Mouse (Mus musculus) hindbrain, embryonic 15.5 days (tissue): ENCODE results near the gene Dok3. TPM values are rescaled to one million over a fixed set of nuclear protein-coding genes. Genes with fewer than 3 reads are reported as not detected.
"Not testable (repeated sequence)": the region's sequence is repeated elsewhere in the genome, so short reads cannot be mapped to it uniquely, and the experiment has no call there.

Experiments used
- ATAC-seq: fragments of 200-750 bp; cut with Nextera tagmentation; 2 replicates; pipeline ENCODE4 v1.8.0; 2017; ENCODE audit warnings: low read depth, moderate number of reproducible peaks, moderate TSS enrichment; ENCODE audit not compliant: low FRiP score
- H3K27ac ChIP-seq: fragments of 300-500 bp; sonication (generic); replicated peaks from 2 replicates; pipeline ENCODE4 v1.5.1; 2015; ENCODE audit warnings: mild to moderate bottlenecking, inconsistent platforms
- H3K27me3 ChIP-seq: fragments of 300-500 bp; sonication (generic); 2 replicates; pipeline ENCODE4 v1.6.1; 2015; ENCODE audit warnings: control low read depth, inconsistent platforms
- H3K36me3 ChIP-seq: fragments of 300-500 bp; sonication (generic); 2 replicates; pipeline ENCODE4 v1.6.1; 2015; ENCODE audit warnings: control low read depth, inconsistent platforms
- H3K4me1 ChIP-seq: fragments of 300-500 bp; sonication (generic); replicated peaks from 2 replicates; pipeline ENCODE4 v1.6.1; 2015; ENCODE audit warnings: control low read depth, inconsistent platforms
- H3K4me2 ChIP-seq: fragments of 300-500 bp; sonication (generic); 2 replicates; pipeline ENCODE4 v1.6.1; 2015; ENCODE audit warnings: moderate library complexity, mild to moderate bottlenecking, inconsistent platforms
- H3K4me3 ChIP-seq: fragments of 300-500 bp; sonication (generic); 2 replicates; pipeline ENCODE4 v1.5.1; 2015; ENCODE audit warnings: mild to moderate bottlenecking, inconsistent platforms
- H3K9ac ChIP-seq: fragments of 300-500 bp; sonication (generic); 2 replicates; pipeline ENCODE4 v1.6.1; 2015; ENCODE audit warnings: inconsistent platforms
- H3K9me3 ChIP-seq: fragments of 300-500 bp; sonication (generic); 2 replicates; pipeline ENCODE4 v1.6.1; 2016; ENCODE audit warnings: control low read depth, inconsistent platforms
- WGBS: fragments of 180-500 bp; shearing (Covaris S2); methylation state at CpG from one replicate; pipeline ENCODE4 v1.1.7; 2015; 5-methylcytosine and 5-hydroxymethylcytosine counted together
- polyA plus RNA-seq: library from polyadenylated mRNA; unstranded; fragments of >200 nt; fragmentation: Nextera tagmentation; extraction: Ambion mirVana; gene quantifications from 2 replicates; pipeline ENCODE4 v1.2.1, GENCODE M21; 2015

Dok3 gene
- polyA plus RNA-seq = 5.2 and 5.3 TPM in 2 replicates

- no peak for ATAC-seq
- Histone ChIP-seq H3K27ac (no peak within 1 kb of the TSS), H3K4me3 (no peak within 1 kb of the TSS), H3K4me2 (no peak within 1 kb of the TSS), H3K36me3 (peaks cover 43% of the 10 kb centered on the region), H3K27me3 (no peaks in the 10 kb centered on the region), H3K9me3 (no peaks in the 10 kb centered on the region), H3K9ac (no peak within 1 kb of the TSS), H3K4me1 (no peaks in the 10 kb centered on the region)
- WGBS = 83% methylated on average over 8 of the region's 8 CpGs
Observed at GRCm38 (mm10) chr13:55529198-55529915, at the start of gene Dok3. Dok3 (minus strand) TSS chr13:55529296.

DNA sequence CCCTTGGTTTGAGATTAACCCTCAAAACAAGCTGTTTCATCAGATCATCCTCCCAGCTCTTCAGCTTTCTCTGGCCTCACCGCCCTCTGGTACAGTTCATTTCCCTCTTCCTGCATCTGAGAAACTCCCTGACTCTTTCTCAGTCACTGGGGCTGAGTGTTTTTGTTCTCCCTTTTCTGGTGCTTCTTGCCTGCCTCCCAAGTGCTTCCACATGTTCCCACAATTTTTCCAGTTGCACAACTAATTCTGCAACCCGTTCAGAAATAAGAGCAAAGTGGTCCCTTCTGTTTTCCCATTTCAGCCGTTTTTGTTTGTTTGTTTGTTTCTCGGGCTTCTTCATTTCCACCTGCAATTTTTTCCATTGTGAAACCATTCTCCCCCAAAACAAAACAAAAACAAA lies 49.0 kb upstream of the Dok3 start:
- H3K9ac ChIP-seq = no peak overlapping the region
- H3K4me1 ChIP-seq = no peaks in the 10 kb centered on the region
- no peak overlapping the region for H3K4me2 ChIP-seq
- no peaks in the 10 kb centered on the region for H3K9me3 ChIP-seq
- H3K4me3 ChIP-seq = no peak overlapping the region
- 81% methylated on average over 4 of the region's 4 CpGs for WGBS
- no peaks in the 10 kb centered on the region for H3K36me3 ChIP-seq
- no peak overlapping the region for H3K27ac ChIP-seq
- H3K27me3 ChIP-seq = no peaks in the 10 kb centered on the region
- ATAC-seq = no peak

DNA sequence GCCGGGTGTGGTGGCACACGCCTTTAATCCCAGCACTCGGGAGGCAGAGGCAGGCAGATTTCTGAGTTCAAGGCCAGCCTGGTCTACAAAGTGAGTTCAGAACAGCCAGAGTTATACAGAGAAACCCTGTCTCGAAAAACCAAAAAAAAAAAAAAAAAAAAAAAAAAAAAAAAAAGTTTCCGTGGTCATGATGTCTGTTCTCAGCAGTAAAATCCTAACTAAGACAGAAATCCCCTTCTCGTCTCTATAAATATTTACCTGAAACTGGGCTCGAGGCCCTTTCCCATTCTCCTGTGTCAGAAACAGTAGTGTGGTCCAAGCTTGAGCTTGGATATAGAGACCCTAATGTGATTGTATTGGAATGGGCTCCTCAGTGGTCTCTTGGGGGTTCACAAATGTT lies 47.8 kb upstream of the Dok3 start:
- not testable (repeated sequence) for H3K9me3 ChIP-seq, ATAC-seq, H3K4me2 ChIP-seq, H3K9ac ChIP-seq, H3K4me3 ChIP-seq, H3K4me1 ChIP-seq, H3K27ac ChIP-seq, H3K36me3 ChIP-seq, H3K27me3 ChIP-seq
- 95% methylated on average over 7 of the region's 7 CpGs for WGBS

- ATAC-seq = no peak
- no peaks in the 10 kb centered on the region for H3K36me3 ChIP-seq
- no peak overlapping the region for H3K4me3 ChIP-seq
- WGBS = 70% methylated on average over 5 of the region's 5 CpGs
- no peaks in the 10 kb centered on the region for H3K27me3 ChIP-seq
- no peak overlapping the region for H3K4me2 ChIP-seq
- no peaks in the 10 kb centered on the region for H3K9me3 ChIP-seq
- peaks cover 10% of the 10 kb centered on the region for H3K4me1 ChIP-seq
- H3K27ac ChIP-seq = no peak overlapping the region
- no peak overlapping the region for H3K9ac ChIP-seq
Observed at GRCm38 (mm10) chr13:55575932-55576331, 46.8 kb upstream of the Dok3 start.

- ATAC-seq = no peak
- Histone ChIP-seq H3K9ac (no peak overlapping the region), H3K9me3 (no peaks in the 10 kb centered on the region), H3K27me3 (no peaks in the 10 kb centered on the region), H3K4me3 (no peak overlapping the region), H3K4me1 (peaks cover 16% of the 10 kb centered on the region), H3K27ac (no peak overlapping the region), H3K36me3 (no peaks in the 10 kb centered on the region), H3K4me2 (no peak overlapping the region)
- WGBS = 69% methylated on average over 5 of the region's 5 CpGs
Observed at GRCm38 (mm10) chr13:55574321-55574720, 45.2 kb upstream of the Dok3 start.

DNA sequence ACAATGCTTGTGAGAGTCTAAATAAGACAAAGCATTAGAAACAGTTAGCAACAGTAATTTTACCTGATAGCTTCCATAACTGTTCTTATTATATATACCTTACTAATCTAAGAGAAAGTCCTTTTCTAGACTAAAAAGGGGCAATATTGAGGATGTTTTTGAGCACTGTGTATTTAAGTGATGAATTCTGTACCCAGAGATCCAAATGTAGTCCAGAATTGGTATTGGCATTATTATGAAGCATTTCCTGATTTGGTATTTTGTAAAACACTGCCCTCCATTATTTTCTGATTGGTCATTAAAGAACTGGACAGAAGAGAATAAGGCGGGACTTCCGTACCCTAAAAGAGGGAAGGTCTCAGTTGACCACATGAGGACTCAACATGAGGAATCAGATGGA lies 44.3 kb upstream of the Dok3 start, which contains the start of gene Tmed9:
Gene Tmed9 (plus strand): TSS at position 301 of the 400 bp plus-strand sequence.
- no peaks in the 10 kb centered on the region for H3K27me3 ChIP-seq
- peaks cover 24% of the 10 kb centered on the region for H3K4me1 ChIP-seq
- H3K4me2 ChIP-seq = no peak within 1 kb of the TSS
- no peaks in the 10 kb centered on the region for H3K36me3 ChIP-seq
- 97% methylated on average over 2 of the region's 2 CpGs for WGBS
- H3K4me3 ChIP-seq = no peak within 1 kb of the TSS
- no peak for ATAC-seq
- H3K9ac ChIP-seq = no peak within 1 kb of the TSS
- no peak within 1 kb of the TSS for H3K27ac ChIP-seq
- no peaks in the 10 kb centered on the region for H3K9me3 ChIP-seq

DNA sequence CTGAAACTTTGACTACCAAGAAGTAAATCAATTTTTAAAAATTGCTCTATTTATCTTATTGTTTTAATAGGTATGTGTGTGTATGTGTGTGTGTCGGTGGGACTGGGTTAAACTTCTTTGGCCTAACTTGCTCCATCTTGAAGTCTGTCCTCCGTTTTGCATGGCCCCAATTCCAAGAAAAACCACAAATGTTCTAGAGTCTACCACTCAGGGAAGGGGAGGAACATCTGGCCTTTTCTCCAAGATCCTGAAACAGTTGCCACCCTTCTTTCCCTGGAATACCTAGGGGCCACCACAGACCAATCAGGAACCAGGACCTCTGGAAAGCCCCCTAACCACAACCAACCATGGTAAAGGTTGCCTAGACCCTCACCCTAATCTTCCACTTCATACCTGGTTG lies 42.9 kb upstream of the Dok3 start:
- no peak overlapping the region for H3K9ac ChIP-seq
- no peaks in the 10 kb centered on the region for H3K36me3 ChIP-seq
- H3K27ac ChIP-seq = no peak overlapping the region
- ATAC-seq = no peak
- no peaks in the 10 kb centered on the region for H3K27me3 ChIP-seq
- peaks cover 37% of the 10 kb centered on the region for H3K4me1 ChIP-seq
- H3K4me3 ChIP-seq = 0 out of 2 replicates have a peak overlapping the region, but pooled peaks have one; percentile 13
- WGBS = 82% methylated on average over 2 of the region's 2 CpGs
- peak overlapping the region; percentile 77 for H3K4me2 ChIP-seq
- H3K9me3 ChIP-seq = no peaks in the 10 kb centered on the region

DNA sequence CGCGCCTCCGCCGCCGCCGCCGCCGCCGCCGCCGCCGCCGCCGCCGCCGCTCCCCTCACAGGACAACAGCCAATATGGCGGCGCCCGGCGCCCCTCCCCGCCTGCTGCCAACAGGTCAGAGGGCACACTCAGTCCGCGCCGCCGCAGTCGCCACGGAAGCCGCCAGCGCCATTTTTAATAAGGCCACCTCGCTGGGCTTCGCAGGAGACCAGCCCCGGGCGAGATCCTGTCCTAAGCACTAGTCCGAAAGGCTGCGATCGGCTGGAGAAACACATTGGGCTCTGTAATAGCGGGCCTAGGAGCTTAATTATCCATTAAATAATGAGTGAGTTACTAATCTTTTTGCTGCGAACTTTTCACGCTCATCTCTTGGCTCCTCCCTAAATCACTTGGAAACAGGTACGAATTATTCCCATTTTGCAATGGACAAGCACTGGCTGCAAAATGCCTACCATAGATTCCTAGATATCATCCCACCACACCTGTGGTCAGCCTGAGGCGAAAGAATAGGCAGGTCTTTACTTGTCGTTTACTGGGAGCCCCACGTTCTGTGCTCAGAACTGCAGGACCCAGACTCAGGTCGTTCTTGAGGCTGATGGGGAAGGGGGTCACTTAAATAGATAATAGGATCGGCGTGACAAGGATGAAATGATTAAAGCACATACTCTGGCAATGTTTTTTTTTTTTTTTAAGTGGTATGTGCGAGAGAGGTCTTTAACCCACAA lies 42.1 kb upstream of the Dok3 start, which contains the start of gene Fam193b:
Gene Fam193b (minus strand): TSS at position 94 of the 725 bp plus-strand sequence.
- H3K27me3 ChIP-seq = no peaks in the 10 kb centered on the region
- peak within 1 kb of the TSS; percentile 91 for H3K27ac ChIP-seq
- ATAC-seq = peak; percentile 89
- peak within 1 kb of the TSS; percentile 96 for H3K4me2 ChIP-seq
- 2% methylated on average over 46 of the region's 47 CpGs for WGBS
- H3K36me3 ChIP-seq = no peaks in the 10 kb centered on the region
- no peaks in the 10 kb centered on the region for H3K9me3 ChIP-seq
- H3K9ac ChIP-seq = peak within 1 kb of the TSS; percentile 87
- peak within 1 kb of the TSS; percentile 58 for H3K4me3 ChIP-seq
- peaks cover 41% of the 10 kb centered on the region for H3K4me1 ChIP-seq

GRCm38 (mm10) chr13:55570286-55570973 lies 41.3 kb upstream of the Dok3 start:
- no peaks in the 10 kb centered on the region for H3K27me3 ChIP-seq
- no peaks in the 10 kb centered on the region for H3K36me3 ChIP-seq
- no peaks in the 10 kb centered on the region for H3K9me3 ChIP-seq
- peaks cover 41% of the 10 kb centered on the region for H3K4me1 ChIP-seq
- 0% methylated on average over 47 of the region's 47 CpGs for WGBS
- H3K9ac ChIP-seq = peak overlapping the region; percentile 87
- peak overlapping the region; percentile 91 for H3K27ac ChIP-seq
- ATAC-seq = peak; percentile 69
- peak overlapping the region; percentile 58 for H3K4me3 ChIP-seq
- H3K4me2 ChIP-seq = peak overlapping the region; percentile 96

DNA sequence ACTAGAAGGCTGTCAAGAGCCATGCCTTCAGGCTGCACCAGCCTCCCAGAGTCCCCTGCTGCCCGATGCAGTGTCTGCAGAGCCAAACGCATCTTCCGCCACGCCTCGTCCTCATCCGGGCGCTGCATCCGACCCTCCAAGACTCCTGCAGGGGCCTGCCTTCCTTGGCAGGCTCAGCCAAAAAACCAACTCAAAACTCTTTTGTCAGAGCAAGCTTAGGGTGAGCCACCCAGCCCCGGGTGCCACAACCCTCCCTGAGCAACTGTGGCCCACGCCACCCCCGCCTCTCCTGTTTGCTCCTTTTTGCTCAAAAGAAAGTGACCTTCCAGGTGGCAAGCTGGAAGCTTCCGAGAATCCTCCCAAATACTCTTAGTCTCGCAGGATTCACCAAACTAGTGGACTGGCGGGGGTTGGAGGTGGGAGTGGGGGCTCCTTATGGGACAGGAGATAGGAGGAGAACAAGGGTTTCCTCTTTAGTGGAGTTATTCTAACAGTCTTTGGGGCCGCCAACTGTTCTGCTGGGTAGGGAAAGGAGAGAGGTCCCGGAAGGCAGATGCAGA lies 40.7 kb upstream of the Dok3 start:
- H3K9ac ChIP-seq = peak overlapping the region; percentile 87
- peak overlapping the region; percentile 96 for H3K4me2 ChIP-seq
- ATAC-seq = peak; percentile 33
- no peaks in the 10 kb centered on the region for H3K9me3 ChIP-seq
- under 1% methylated on average over 16 of the region's 16 CpGs for WGBS
- no peaks in the 10 kb centered on the region for H3K27me3 ChIP-seq
- peak overlapping the region; percentile 91 for H3K27ac ChIP-seq
- no peaks in the 10 kb centered on the region for H3K36me3 ChIP-seq
- peak overlapping the region; percentile 58 for H3K4me3 ChIP-seq
- H3K4me1 ChIP-seq = peaks cover 41% of the 10 kb centered on the region

DNA sequence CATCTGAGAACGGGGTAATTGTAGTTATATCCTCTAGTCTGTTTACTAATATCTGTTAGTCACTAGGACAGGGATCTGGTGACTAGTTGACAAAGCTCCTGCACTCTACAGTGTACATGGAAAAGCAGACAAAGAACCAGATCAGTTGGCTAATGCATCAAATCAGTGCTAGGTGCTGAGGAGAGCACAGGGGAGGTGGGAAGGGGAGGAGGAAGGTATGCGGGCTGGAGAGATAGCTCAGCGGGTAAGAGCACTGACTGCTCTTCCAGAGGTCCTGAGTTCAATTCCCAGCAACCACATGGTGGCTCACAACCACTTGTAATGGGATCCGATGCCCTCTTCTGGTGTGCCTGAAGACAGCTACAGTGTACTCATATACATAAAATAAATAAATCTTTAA lies 39.4 kb upstream of the Dok3 start:
- peaks cover 41% of the 10 kb centered on the region for H3K4me1 ChIP-seq
- not testable (repeated sequence) for H3K4me2 ChIP-seq, H3K36me3 ChIP-seq, H3K4me3 ChIP-seq, H3K27ac ChIP-seq, H3K27me3 ChIP-seq, ATAC-seq, H3K9me3 ChIP-seq, H3K9ac ChIP-seq
- WGBS = 87% methylated on average over 4 of the region's 4 CpGs

- Histone ChIP-seq H3K9ac (no peak overlapping the region), H3K27ac (no peak overlapping the region), H3K4me3 (no peak overlapping the region), H3K27me3 (no peaks in the 10 kb centered on the region), H3K4me1 (peaks cover 41% of the 10 kb centered on the region), H3K9me3 (no peaks in the 10 kb centered on the region), H3K4me2 (no peak overlapping the region), H3K36me3 (no peaks in the 10 kb centered on the region)
- no peak for ATAC-seq
- 84% methylated on average over 2 of the region's 2 CpGs for WGBS
Observed at GRCm38 (mm10) chr13:55567949-55568348, 38.9 kb upstream of the Dok3 start.
